Mouse (Mus musculus): ENCODE results near the gene Kif14. TPM values are rescaled to one million over a fixed set of nuclear protein-coding genes. Genes with fewer than 3 reads are reported as not detected.
"Not testable (repeated sequence)": the region's sequence is repeated elsewhere in the genome, so short reads cannot be mapped to it uniquely, and the experiment has no call there.

Kif14 gene
- polyA plus RNA-seq, 1 experiment = 2.2 TPM

DNA sequence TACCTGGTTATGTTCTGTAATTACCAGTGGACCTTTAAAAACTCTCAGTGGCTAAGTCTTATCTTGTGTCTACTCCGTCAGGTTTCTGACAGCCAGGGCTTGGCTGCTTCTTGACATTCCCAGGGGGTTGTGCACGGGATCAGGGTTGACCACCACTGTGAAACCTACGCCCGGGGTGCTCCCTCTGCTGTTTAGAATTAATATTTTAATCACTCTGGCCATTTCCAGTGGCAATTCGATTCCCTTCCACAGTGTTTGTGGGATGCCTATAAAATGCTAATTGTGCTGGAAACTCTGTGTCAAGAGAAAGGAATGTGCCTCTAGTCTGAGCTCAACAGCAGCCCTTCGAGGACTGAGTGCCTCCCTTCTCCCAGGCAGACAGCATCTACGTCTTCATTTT, 89.7 kb downstream of the Kif14 start:
- H3K27me3 ChIP-seq (ENCODE audit: control insufficient read depth, insufficient read depth, low read length) = no peaks in the 10 kb centered on the region
- no peak overlapping the region for H3K27ac ChIP-seq (ENCODE audit: control insufficient read depth, insufficient read depth, low read depth, low read length)
- H3K4me1 ChIP-seq (ENCODE audit: control insufficient read depth, insufficient read depth, low read length) = peaks cover 2% of the 10 kb centered on the region; the same call in 1 of the 2 replicates
- H3K36me3 ChIP-seq (ENCODE audit: control insufficient read depth, insufficient read depth, low read length) = no peaks in the 10 kb centered on the region
- H3K4me3 ChIP-seq (ENCODE audit: control insufficient read depth, low read depth, low read length) = no peak overlapping the region
- TF ChIP-seq POLR2A (IDR thresholded peaks at IDR 0.05; ENCODE audit: control insufficient read depth, low read depth, low read length) = no peak
- no peak for TF ChIP-seq CTCF (IDR thresholded peaks at IDR 0.05; ENCODE audit: control insufficient read depth, insufficient read depth, insufficient replicate concordance, low read depth, low read length)

DNA sequence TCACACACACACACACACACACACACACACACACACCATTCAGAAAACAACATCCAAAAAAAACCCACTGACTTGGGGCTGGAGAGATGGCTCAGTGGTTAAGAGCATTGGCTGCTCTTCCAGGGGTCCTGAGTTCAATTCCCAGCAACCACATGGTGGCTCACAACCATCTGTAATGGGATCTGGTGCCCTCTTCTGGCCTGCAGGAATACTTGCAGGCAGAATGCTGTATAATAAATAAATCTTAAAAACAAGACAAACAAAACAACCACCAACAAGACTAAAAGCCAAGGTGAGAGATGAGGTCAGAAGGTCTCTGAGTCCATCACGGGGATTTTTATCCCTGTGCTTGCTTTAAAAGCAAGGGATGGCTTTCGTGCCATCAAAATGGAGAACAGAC, 90.5 kb downstream of the Kif14 start:
- not testable (repeated sequence) for H3K4me1 ChIP-seq (ENCODE audit: control insufficient read depth, insufficient read depth, low read length); H3K27ac ChIP-seq (ENCODE audit: control insufficient read depth, insufficient read depth, low read depth, low read length); H3K36me3 ChIP-seq (ENCODE audit: control insufficient read depth, insufficient read depth, low read length); H3K4me3 ChIP-seq (ENCODE audit: control insufficient read depth, low read depth, low read length); H3K27me3 ChIP-seq (ENCODE audit: control insufficient read depth, insufficient read depth, low read length)

DNA sequence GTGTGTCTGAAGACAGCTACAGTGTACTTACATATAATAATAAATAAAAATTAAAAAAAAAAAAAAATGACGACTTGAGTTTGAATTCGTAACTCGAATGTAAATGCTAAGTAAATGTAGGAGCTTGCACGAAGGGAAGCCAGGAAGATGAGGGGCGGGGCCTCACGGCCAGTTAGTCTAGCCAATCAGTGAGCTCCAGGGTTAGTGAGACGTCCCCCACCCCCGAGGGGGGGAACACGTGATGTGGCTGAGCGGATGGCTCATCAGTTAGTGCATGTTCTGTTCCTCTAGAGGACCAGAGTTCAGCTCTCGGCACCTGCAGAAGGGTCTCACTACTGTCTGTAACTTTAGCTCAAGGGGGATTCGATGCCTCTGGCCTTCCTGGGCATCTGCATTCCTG, 91.3 kb downstream of the Kif14 start:
- no peak for TF ChIP-seq POLR2A (IDR thresholded peaks at IDR 0.05; ENCODE audit: control insufficient read depth, low read depth, low read length)
- TF ChIP-seq CTCF (IDR thresholded peaks at IDR 0.05; ENCODE audit: control insufficient read depth, insufficient read depth, insufficient replicate concordance, low read depth, low read length) = no peak
- no peaks in the 10 kb centered on the region for H3K36me3 ChIP-seq (ENCODE audit: control insufficient read depth, insufficient read depth, low read length)
- no peaks in the 10 kb centered on the region for H3K27me3 ChIP-seq (ENCODE audit: control insufficient read depth, insufficient read depth, low read length)
- no peak overlapping the region for H3K4me3 ChIP-seq (ENCODE audit: control insufficient read depth, low read depth, low read length)
- H3K27ac ChIP-seq (ENCODE audit: control insufficient read depth, insufficient read depth, low read depth, low read length) = no peak overlapping the region
- H3K4me1 ChIP-seq (ENCODE audit: control insufficient read depth, insufficient read depth, low read length) = peaks cover 2% of the 10 kb centered on the region; the same call in 1 of the 2 replicates

DNA sequence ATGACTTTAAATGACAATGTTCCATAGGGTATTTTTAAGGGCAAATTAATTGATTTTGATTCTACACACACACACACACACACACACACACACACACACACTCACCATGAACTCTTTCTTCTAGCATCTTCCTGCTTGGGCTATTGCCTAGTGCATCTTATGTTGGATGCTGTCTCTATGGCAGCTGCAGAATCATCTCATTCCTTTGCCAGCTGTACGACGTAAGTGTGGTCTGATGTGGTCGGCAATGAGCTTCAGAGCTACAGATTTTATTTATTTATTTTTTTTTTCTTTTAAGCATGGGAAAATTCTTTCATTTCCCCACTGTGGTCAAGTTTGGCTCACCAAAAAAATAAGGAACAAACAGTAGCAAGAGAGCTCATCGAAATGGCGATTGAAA, 92.6 kb downstream of the Kif14 start:
- Histone ChIP-seq H3K36me3 (ENCODE audit: control insufficient read depth, insufficient read depth, low read length) (no peaks in the 10 kb centered on the region), H3K4me3 (ENCODE audit: control insufficient read depth, low read depth, low read length) (no peak overlapping the region), H3K4me1 (ENCODE audit: control insufficient read depth, insufficient read depth, low read length) (peaks cover 2% of the 10 kb centered on the region; the same call in 1 of the 2 replicates), H3K27me3 (ENCODE audit: control insufficient read depth, insufficient read depth, low read length) (no peaks in the 10 kb centered on the region), H3K27ac (ENCODE audit: control insufficient read depth, insufficient read depth, low read depth, low read length) (no peak overlapping the region)
- TF ChIP-seq CTCF (IDR thresholded peaks at IDR 0.05; ENCODE audit: control insufficient read depth, insufficient read depth, insufficient replicate concordance, low read depth, low read length) = no peak
- no peak for TF ChIP-seq POLR2A (IDR thresholded peaks at IDR 0.05; ENCODE audit: control insufficient read depth, low read depth, low read length)

DNA sequence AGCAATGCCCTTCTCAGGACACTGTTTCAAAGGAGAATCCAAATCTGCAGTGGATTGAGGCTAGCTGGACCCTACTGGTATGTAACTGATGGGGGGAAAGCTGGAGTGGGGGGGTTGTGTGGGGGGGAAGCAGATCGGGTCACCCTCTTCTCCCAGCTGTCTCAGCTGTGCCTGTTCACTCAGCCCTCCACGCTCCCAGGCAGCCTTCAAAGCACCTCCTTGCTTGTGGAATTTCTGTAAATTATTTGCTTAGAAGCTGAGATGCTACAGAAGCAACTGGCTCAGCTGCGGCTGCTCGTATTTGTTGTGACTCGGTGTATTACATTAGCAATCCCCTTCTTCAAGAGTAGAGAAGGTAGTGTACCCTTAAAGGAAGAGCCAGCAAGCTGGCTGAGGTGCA, 93.1 kb downstream of the Kif14 start:
- no peaks in the 10 kb centered on the region for H3K27me3 ChIP-seq (ENCODE audit: control insufficient read depth, insufficient read depth, low read length)
- no peak overlapping the region for H3K4me3 ChIP-seq (ENCODE audit: control insufficient read depth, low read depth, low read length)
- no peak for TF ChIP-seq POLR2A (IDR thresholded peaks at IDR 0.05; ENCODE audit: control insufficient read depth, low read depth, low read length)
- no peak for TF ChIP-seq CTCF (IDR thresholded peaks at IDR 0.05; ENCODE audit: control insufficient read depth, insufficient read depth, insufficient replicate concordance, low read depth, low read length)
- no peaks in the 10 kb centered on the region for H3K36me3 ChIP-seq (ENCODE audit: control insufficient read depth, insufficient read depth, low read length)
- H3K27ac ChIP-seq (ENCODE audit: control insufficient read depth, insufficient read depth, low read depth, low read length) = no peak overlapping the region
- H3K4me1 ChIP-seq (ENCODE audit: control insufficient read depth, insufficient read depth, low read length) = peaks cover 2% of the 10 kb centered on the region; the same call in 1 of the 2 replicates

DNA sequence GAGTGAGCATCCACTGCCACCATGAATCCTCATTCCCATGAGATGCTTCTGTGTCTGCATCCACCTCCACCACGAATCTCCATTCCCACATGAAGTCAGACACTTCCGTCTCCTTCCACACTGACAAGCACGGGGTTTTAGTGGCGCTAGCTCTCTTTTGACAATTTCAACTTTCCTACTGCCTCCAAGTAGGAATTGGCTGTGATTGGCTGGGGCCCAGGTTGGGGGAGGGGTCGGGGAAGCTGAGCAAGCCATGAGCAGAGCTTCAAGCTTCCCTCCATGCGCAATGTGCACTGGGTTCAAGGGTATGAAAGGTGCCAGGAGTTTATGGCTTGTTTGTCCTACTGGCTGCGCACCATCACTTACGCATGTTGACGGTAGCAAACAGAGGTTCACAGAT, 93.6 kb downstream of the Kif14 start:
- no peak for TF ChIP-seq CTCF (IDR thresholded peaks at IDR 0.05; ENCODE audit: control insufficient read depth, insufficient read depth, insufficient replicate concordance, low read depth, low read length)
- no peak for TF ChIP-seq POLR2A (IDR thresholded peaks at IDR 0.05; ENCODE audit: control insufficient read depth, low read depth, low read length)
- H3K4me1 ChIP-seq (ENCODE audit: control insufficient read depth, insufficient read depth, low read length) = peaks cover 2% of the 10 kb centered on the region; the same call in 1 of the 2 replicates
- no peak overlapping the region for H3K27ac ChIP-seq (ENCODE audit: control insufficient read depth, insufficient read depth, low read depth, low read length)
- no peaks in the 10 kb centered on the region for H3K27me3 ChIP-seq (ENCODE audit: control insufficient read depth, insufficient read depth, low read length)
- no peaks in the 10 kb centered on the region for H3K36me3 ChIP-seq (ENCODE audit: control insufficient read depth, insufficient read depth, low read length)
- H3K4me3 ChIP-seq (ENCODE audit: control insufficient read depth, low read depth, low read length) = no peak overlapping the region

DNA sequence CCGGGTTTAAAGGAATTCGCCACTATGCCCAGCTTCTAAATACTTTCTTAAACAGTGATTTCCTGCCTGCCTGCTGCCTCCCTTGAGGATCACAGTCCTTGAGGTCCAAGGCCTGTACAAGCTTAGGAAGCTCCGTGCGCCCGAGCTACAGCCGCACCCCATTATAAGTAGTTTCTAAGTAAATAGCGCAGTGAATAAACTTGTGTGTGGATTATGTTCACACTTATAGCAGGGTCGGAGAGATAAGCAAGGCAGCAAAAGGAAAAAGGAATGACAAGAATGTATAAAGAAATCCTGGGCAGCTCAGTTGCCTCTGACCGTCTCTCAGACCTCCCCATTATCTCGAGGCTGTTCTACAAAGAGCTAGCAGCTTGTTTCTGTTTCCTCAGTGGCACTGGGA, 95.7 kb downstream of the Kif14 start:
- Histone ChIP-seq H3K4me3 (ENCODE audit: control insufficient read depth, low read depth, low read length) (no peak overlapping the region), H3K27ac (ENCODE audit: control insufficient read depth, insufficient read depth, low read depth, low read length) (no peak overlapping the region), H3K27me3 (ENCODE audit: control insufficient read depth, insufficient read depth, low read length) (no peaks in the 10 kb centered on the region), H3K36me3 (ENCODE audit: control insufficient read depth, insufficient read depth, low read length) (no peaks in the 10 kb centered on the region), H3K4me1 (ENCODE audit: control insufficient read depth, insufficient read depth, low read length) (peaks cover 2% of the 10 kb centered on the region; the same call in 1 of the 2 replicates)
- no peak for TF ChIP-seq POLR2A (IDR thresholded peaks at IDR 0.05; ENCODE audit: control insufficient read depth, low read depth, low read length)
- no peak for TF ChIP-seq CTCF (IDR thresholded peaks at IDR 0.05; ENCODE audit: control insufficient read depth, insufficient read depth, insufficient replicate concordance, low read depth, low read length)

DNA sequence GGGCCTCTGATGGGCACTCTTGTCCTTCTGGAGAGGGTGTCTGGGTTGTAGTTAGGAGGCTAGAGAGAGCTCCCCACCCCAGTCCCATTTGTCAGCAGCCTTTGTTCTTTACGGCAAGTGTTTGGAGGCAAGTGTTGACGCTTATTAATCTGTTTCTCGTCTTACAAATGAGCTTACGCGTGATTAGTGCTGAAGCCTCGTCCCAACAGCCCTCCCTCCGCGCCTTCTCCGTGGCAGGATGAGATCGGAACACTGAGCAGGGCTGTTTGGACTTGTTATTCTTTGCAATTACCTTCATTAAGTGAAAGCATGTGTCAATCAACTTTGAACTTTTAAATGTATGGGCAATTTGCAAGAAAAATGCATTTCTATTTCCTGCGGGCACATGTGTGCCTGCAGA, 97.0 kb downstream of the Kif14 start:
- H3K4me1 ChIP-seq (ENCODE audit: control insufficient read depth, insufficient read depth, low read length) = no peaks in the 10 kb centered on the region
- H3K4me3 ChIP-seq (ENCODE audit: control insufficient read depth, low read depth, low read length) = no peak overlapping the region
- H3K27ac ChIP-seq (ENCODE audit: control insufficient read depth, insufficient read depth, low read depth, low read length) = no peak overlapping the region
- no peaks in the 10 kb centered on the region for H3K27me3 ChIP-seq (ENCODE audit: control insufficient read depth, insufficient read depth, low read length)
- no peaks in the 10 kb centered on the region for H3K36me3 ChIP-seq (ENCODE audit: control insufficient read depth, insufficient read depth, low read length)
- TF ChIP-seq CTCF (IDR thresholded peaks at IDR 0.05; ENCODE audit: control insufficient read depth, insufficient read depth, insufficient replicate concordance, low read depth, low read length) (no peak), POLR2A (IDR thresholded peaks at IDR 0.05; ENCODE audit: control insufficient read depth, low read depth, low read length) (no peak)

Data from testis, adult 2 months (tissue).